Mouse (Mus musculus) neutrophil, adult 5-6 weeks (primary cell): Measurements from ENCODE around the gene Bmp7. TPM values are rescaled to one million over a fixed set of nuclear protein-coding genes. Genes with fewer than 3 reads are reported as not detected.

Source experiments
- ATAC-seq: fragments of 151-379, 151-347 bp; 2 replicates; pipeline ENCODE4 v1.8.0; 2017; ENCODE audit warnings: mild to moderate bottlenecking, moderate TSS enrichment; ENCODE audit not compliant: insufficient number of reproducible peaks, poor library complexity, low FRiP score, severe bottlenecking; ENCODE audit errors: extremely low read depth
- total RNA-seq: library from RNA; stranded (forward); fragments of 200-1000 nt; gene quantifications from 2 replicates; pipeline ENCODE4 v1.2.3, GENCODE M21; 2017

Gene Bmp7
- total RNA-seq, 1 experiment from 2014 or later: not detected

DNA sequence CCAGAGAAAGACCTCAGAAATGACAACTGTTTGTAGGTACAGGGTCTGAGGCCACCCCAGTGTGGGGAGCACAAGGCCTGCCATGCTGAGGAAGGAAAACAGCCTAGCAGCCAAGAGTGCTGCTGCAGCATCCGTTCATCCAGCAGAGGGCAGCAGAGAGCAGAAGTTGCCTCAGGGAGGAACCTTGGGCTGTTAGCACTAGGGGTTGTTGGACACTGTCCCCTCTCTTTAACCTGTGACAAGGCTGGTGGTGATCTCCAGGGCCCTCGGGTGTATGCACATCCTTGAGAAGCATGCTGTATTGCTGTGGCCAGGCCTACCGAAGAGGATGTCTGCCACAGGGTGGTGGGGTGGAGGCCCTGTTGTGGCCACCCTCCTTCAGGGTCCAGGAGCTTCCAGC lies 109.0 kb downstream of the Bmp7 start:
- peak; percentile 44; the same call in 1 of the 2 replicates for ATAC-seq

GRCm38 (mm10) chr2:172828229-172828628 lies 111.9 kb downstream of the Bmp7 start:
- no peak for ATAC-seq

- ATAC-seq: no peak
Measured at GRCm38 (mm10) chr2:172827564-172827963, 112.6 kb downstream of the Bmp7 start.

GRCm38 (mm10) chr2:172825785-172826145 lies 114.4 kb downstream of the Bmp7 start:
- no peak for ATAC-seq

DNA sequence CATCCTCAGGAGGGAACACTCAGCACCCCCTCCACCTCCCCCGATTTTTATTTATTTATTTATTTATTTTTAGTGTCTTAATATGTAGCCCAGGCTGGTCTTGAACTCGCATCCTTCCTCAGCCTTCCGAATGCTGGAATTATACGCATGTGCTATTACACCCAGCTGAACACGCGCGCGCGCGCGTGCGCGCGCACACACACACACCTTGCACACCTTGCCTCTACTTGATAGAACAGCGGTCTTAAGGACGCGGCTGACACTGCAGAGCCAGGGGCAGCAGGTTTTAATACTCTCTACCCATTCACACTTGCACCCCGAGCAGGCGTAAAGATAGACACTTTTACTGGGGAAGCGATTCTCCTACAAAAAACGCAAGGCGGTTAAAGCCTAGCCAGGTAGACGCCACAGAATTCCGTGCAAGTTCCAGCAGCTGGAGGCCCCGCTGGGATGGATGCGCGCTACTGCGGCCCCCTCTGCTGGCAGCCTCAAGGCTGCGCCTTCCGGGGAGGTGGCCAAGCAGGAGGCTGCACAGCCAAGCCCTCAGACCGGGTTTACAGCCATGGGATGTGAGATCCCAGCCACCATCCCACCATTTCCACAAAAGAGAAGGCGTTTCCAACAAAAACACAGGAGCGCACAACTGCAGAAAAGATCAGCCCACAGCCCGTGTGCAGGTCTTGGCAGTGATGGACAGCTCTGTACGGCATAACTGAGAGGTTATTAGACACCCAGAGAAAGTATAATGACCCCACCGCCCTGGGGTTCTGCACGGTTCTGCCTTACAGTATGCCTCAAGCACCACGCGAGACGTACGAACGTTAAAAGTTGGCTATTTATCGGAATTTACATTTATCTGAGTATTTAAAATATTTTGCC lies 115.0 kb downstream of the Bmp7 start:
- ATAC-seq: no peak

DNA sequence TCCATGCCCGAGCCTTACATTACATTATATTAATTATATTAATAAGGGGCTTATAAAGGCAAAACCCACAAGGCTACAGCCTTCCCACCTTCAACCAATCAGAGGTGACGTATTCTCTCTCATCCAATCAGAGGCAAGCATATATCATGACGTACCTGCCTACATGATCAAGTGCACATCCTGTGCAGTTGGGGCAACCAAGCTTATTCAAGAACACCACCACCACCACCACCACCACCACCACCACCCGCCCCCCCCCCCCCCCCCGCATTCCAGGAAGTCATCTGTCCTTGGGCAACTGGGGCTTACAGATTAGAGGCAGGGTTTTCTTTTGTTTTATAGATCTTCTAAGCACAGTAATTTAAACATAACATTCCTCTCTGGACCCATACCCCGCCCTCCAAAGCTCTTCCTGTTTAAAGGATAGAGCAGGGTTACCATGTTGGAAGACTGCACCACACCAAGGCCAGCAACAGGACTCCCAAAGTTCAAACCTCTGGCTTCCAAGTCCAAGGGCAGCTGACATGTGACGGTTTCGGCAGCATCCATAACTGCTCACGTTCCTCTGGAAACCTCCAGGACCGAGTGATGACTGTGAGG lies 121.4 kb downstream of the Bmp7 start:
- ATAC-seq: no peak

Other genes with a start within 250 kb of the Bmp7 start
- gene Spo11, start 37.4 kb upstream of the Bmp7 start, total RNA-seq: 1.6 and 1.9 TPM in 2 replicates
- gene Rae1, start 59.8 kb upstream of the Bmp7 start, total RNA-seq: 39.8 and 51.1 TPM in 2 replicates
- 90.4 and 119 TPM in 2 replicates for gene Rbm38, start 80.2 kb upstream of the Bmp7 start, total RNA-seq
- gene Ctcfl, start 179.2 kb upstream of the Bmp7 start, total RNA-seq: not detected in 2 replicates
- not detected in 2 replicates for gene Pck1, start 212.7 kb upstream of the Bmp7 start, total RNA-seq